Mouse (Mus musculus) CH12.LX (cell line): ENCODE measurements around the gene Hap1.

ENCODE experiments used
- CTCF ChIP-seq, 2 experiments: IDR thresholded peaks in 1 of 2; conservative IDR thresholded peaks in 1 of 2; 2 replicates each; pipeline ENCODE4 v1.5.1; 2011 to 2012; ENCODE audit warnings: low read depth in 2 of 2, low read length in 2 of 2, improper control_type of control experiment in 1 of 2, inconsistent platforms in 1 of 2, mild to moderate bottlenecking in 1 of 2, moderate library complexity in 1 of 2
- EP300 ChIP-seq: IDR thresholded peaks from 2 replicates; pipeline ENCODE4 v1.6.1; 2011; ENCODE audit warnings: low read length, improper control_type of control experiment
- GABPA ChIP-seq: IDR thresholded peaks from 2 replicates; pipeline ENCODE4 v1.6.1; 2012; ENCODE audit warnings: low read depth, low read length, improper control_type of control experiment, inconsistent platforms; ENCODE audit not compliant: insufficient replicate concordance
- MAX ChIP-seq: IDR thresholded peaks from 2 replicates; pipeline ENCODE4 v1.6.1; 2011; ENCODE audit warnings: low read length, improper control_type of control experiment
- MEF2A ChIP-seq: IDR thresholded peaks from 2 replicates; pipeline ENCODE4 v1.6.1; 2014; ENCODE audit warnings: low read depth, mild to moderate bottlenecking, inconsistent platforms, low read length, improper control_type of control experiment, borderline replicate concordance
- MYC ChIP-seq: IDR thresholded peaks from 2 replicates; pipeline ENCODE4 v1.6.1; 2011; ENCODE audit warnings: low read depth, mild to moderate bottlenecking, improper control_type of control experiment, low read length
- NELFE ChIP-seq: IDR thresholded peaks from 2 replicates; pipeline ENCODE4 v1.6.1; 2011; ENCODE audit warnings: low read depth, low read length, improper control_type of control experiment
- POLR2A ChIP-seq: IDR thresholded peaks from 2 replicates; pipeline ENCODE4 v1.6.1; 2011; ENCODE audit warnings: low read depth, mild to moderate bottlenecking, improper control_type of control experiment, low read length
- RAD21 ChIP-seq: IDR thresholded peaks from 2 replicates; pipeline ENCODE4 v1.6.1; 2011; ENCODE audit warnings: low read depth, mild to moderate bottlenecking, low read length, improper control_type of control experiment, moderate library complexity
- USF1 ChIP-seq: IDR thresholded peaks from 2 replicates; pipeline ENCODE4 v1.6.1; 2014; ENCODE audit warnings: low read depth, mild to moderate bottlenecking, inconsistent platforms, low read length, improper control_type of control experiment
- ZC3H11A ChIP-seq: IDR thresholded peaks from 2 replicates; pipeline ENCODE4 v1.6.1; 2012; ENCODE audit warnings: low read depth, mild to moderate bottlenecking, inconsistent platforms, low read length, improper control_type of control experiment
- ZMIZ1 ChIP-seq: IDR thresholded peaks from 2 replicates; pipeline ENCODE4 v1.6.1; 2012; ENCODE audit warnings: low read depth, mild to moderate bottlenecking, inconsistent platforms, low read length, improper control_type of control experiment

DNA sequence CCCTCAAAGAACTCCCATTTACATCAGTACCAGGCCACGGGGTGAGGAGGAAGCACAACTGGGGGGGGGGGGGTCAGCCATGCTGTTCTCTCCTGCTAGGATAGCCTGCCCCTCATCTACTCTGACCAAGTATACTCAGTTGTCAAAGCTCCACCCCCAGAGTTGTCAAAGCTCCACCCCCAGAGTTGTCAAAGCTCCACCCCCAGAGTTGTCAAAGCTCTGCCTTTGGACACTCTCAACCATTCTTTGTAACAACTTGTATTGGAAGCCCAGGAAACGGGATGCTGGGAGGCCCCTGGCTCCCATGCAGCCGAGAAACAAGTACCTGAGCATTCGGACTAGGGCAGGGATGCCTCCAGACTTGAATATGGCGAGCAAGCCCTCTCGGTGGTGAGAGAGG, 26.8 kb upstream of the Hap1 start:
- TF ChIP-seq CTCF (conservative IDR thresholded peaks at IDR 0.05 in 1 of 2, IDR thresholded peaks at IDR 0.05 in 1 of 2; ENCODE audit: low read depth in 2 of 2, low read length in 2 of 2) (no peak), NELFE (no peak), POLR2A (no peak), ZMIZ1 (no peak), EP300 (no peak), RAD21 (no peak), MAX (no peak), ZC3H11A (no peak), MEF2A (no peak), GABPA (no peak), USF1 (no peak), MYC (no peak)
